Mouse (Mus musculus) heart, adult 2 months (tissue): ENCODE results near the gene Spock1.

Experiments
- CTCF ChIP-seq: fragments of 200-600 bp; IDR thresholded peaks from 2 replicates; pipeline ENCODE4 v1.8.1; 2022; ENCODE audit warnings: antibody characterized with exemption, mild to moderate bottlenecking, moderate library complexity
- EP300 ChIP-seq: fragments of 200-500 bp; IDR thresholded peaks from 2 replicates; pipeline ENCODE4 v1.6.1; 2011; ENCODE audit warnings: low read depth, low read length, control low read depth; ENCODE audit not compliant: insufficient read depth
- POLR2A ChIP-seq: fragments of 200-500 bp; IDR thresholded peaks from 2 replicates; pipeline ENCODE4 v1.6.1; 2011; ENCODE audit warnings: mild to moderate bottlenecking, low read depth, low read length, control low read depth; ENCODE audit not compliant: insufficient read depth

DNA sequence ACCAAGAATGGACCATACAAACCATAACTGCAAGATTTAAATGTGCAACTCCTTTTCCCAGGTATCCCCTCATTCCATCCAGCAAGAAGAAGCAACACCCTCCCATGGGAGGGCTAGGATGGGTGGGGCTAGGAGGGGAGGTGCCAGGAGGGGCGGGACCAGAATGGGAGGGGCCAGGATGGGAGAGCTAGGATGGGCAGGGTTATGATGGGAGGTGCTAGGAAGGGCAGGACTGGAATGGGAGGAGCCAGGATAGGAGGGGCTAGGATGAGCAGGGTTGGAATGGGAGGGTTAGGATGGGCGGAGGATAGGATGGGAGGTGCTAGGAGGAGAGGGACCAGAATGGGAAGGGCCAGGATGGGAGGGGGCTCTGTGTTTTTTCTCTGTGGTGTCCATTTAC is 175.9 kb downstream of the Spock1 start:
- TF ChIP-seq EP300 (no peak), CTCF (no peak), POLR2A (no peak)
